Mouse (Mus musculus) intestine, embryonic 15.5 days (tissue): ENCODE measurements at regions not wholly inside any gene's neighbourhood (a gene's known extent, or its start where the extent isn't known, plus 50 kb on each side); places are given as distances from the start of the nearest gene placed in this dataset.

Experiments used
- ATAC-seq: fragments of 200-750 bp; cut with Nextera tagmentation; 2 replicates; pipeline ENCODE4 v1.8.0; 2017; ENCODE audit warnings: moderate TSS enrichment, moderate library complexity
- H3K27ac ChIP-seq: fragments of 300-500 bp; sonication (generic); 2 replicates; pipeline ENCODE4 v1.5.1; 2015; ENCODE audit warnings: mild to moderate bottlenecking, inconsistent platforms
- H3K27me3 ChIP-seq: fragments of 300-500 bp; sonication (generic); replicated peaks from 2 replicates; pipeline ENCODE4 v1.6.1; 2015; ENCODE audit warnings: inconsistent platforms
- H3K36me3 ChIP-seq: fragments of 300-500 bp; sonication (generic); 2 replicates; pipeline ENCODE4 v1.6.1; 2015; ENCODE audit warnings: inconsistent platforms
- H3K4me1 ChIP-seq: fragments of 300-500 bp; sonication (generic); replicated peaks from 2 replicates; pipeline ENCODE4 v1.6.1; 2015; ENCODE audit warnings: inconsistent platforms
- H3K4me2 ChIP-seq: fragments of 300-500 bp; sonication (generic); replicated peaks from 2 replicates; pipeline ENCODE4 v1.6.1; 2015; ENCODE audit warnings: mild to moderate bottlenecking, inconsistent platforms
- H3K4me3 ChIP-seq: fragments of 300-500 bp; sonication (generic); replicated peaks from 2 replicates; pipeline ENCODE4 v1.5.1; 2015; ENCODE audit warnings: inconsistent platforms
- H3K9ac ChIP-seq: fragments of 300-500 bp; sonication (generic); 2 replicates; pipeline ENCODE4 v1.6.1; 2015; ENCODE audit warnings: inconsistent platforms
- H3K9me3 ChIP-seq: fragments of 300-500 bp; sonication (generic); 2 replicates; pipeline ENCODE4 v1.6.1; 2016; ENCODE audit warnings: inconsistent platforms
- WGBS: fragments of 180-500 bp; shearing (Covaris S2); methylation state at CpG from one replicate; pipeline ENCODE4 v1.1.7; 2015; 5-methylcytosine and 5-hydroxymethylcytosine counted together

- Histone ChIP-seq H3K36me3 (no peaks in the 10 kb centered on the region), H3K4me3 (no peak overlapping the region), H3K27me3 (no peaks in the 10 kb centered on the region), H3K9ac (no peak overlapping the region), H3K27ac (no peak overlapping the region), H3K9me3 (no peaks in the 10 kb centered on the region), H3K4me1 (peaks cover 12% of the 10 kb centered on the region), H3K4me2 (no peak overlapping the region)
- no peak for ATAC-seq
- 55% methylated on average over 11 of the region's 11 CpGs for WGBS
Observed at GRCm38 (mm10) chr12:12783699-12784605, 157.8 kb downstream of the Mycn start.

- H3K27me3 ChIP-seq = no peaks in the 10 kb centered on the region
- H3K27ac ChIP-seq = no peak overlapping the region
- peaks cover 3% of the 10 kb centered on the region; the same call in 1 of the 2 replicates for H3K4me1 ChIP-seq
- no peak overlapping the region for H3K9ac ChIP-seq
- H3K4me3 ChIP-seq = no peak overlapping the region
- WGBS = 98% methylated on average over 5 of the region's 5 CpGs
- no peaks in the 10 kb centered on the region for H3K9me3 ChIP-seq
- H3K4me2 ChIP-seq = no peak overlapping the region
- H3K36me3 ChIP-seq = no peaks in the 10 kb centered on the region
- no peak for ATAC-seq
Observed at GRCm38 (mm10) chr12:12781526-12781925, 160.2 kb downstream of the Mycn start.

- no peak overlapping the region for H3K27ac ChIP-seq
- H3K27me3 ChIP-seq = no peaks in the 10 kb centered on the region
- H3K4me1 ChIP-seq = 0 out of 2 replicates have a peak, but pooled peaks cover 3% of the 10 kb centered on the region
- 32% methylated on average over 4 of the region's 4 CpGs for WGBS
- peak; percentile 75 for ATAC-seq
- H3K4me2 ChIP-seq = no peak overlapping the region
- no peaks in the 10 kb centered on the region for H3K9me3 ChIP-seq
- H3K4me3 ChIP-seq = no peak overlapping the region
- no peaks in the 10 kb centered on the region for H3K36me3 ChIP-seq
- no peak overlapping the region for H3K9ac ChIP-seq
Observed at GRCm38 (mm10) chr12:12778563-12779256, 163.0 kb downstream of the Mycn start.

GRCm38 (mm10) chr12:12777422-12777821, 164.3 kb downstream of the Mycn start:
- 0 out of 2 replicates have a peak, but pooled peaks cover 3% of the 10 kb centered on the region for H3K4me1 ChIP-seq
- no peak overlapping the region for H3K4me3 ChIP-seq
- no peaks in the 10 kb centered on the region for H3K27me3 ChIP-seq
- ATAC-seq = no peak
- 65% methylated on average over 8 of the region's 8 CpGs for WGBS
- no peak overlapping the region for H3K9ac ChIP-seq
- no peak overlapping the region for H3K4me2 ChIP-seq
- no peaks in the 10 kb centered on the region for H3K9me3 ChIP-seq
- no peak overlapping the region for H3K27ac ChIP-seq
- H3K36me3 ChIP-seq = no peaks in the 10 kb centered on the region

GRCm38 (mm10) chr12:12776783-12777182, 164.9 kb downstream of the Mycn start:
- no peak for ATAC-seq
- H3K9me3 ChIP-seq = no peaks in the 10 kb centered on the region
- no peak overlapping the region for H3K4me2 ChIP-seq
- no peak overlapping the region for H3K9ac ChIP-seq
- no peak overlapping the region for H3K4me3 ChIP-seq
- H3K27me3 ChIP-seq = no peaks in the 10 kb centered on the region
- H3K27ac ChIP-seq = no peak overlapping the region
- 72% methylated on average over 6 of the region's 6 CpGs for WGBS
- H3K4me1 ChIP-seq = 0 out of 2 replicates have a peak, but pooled peaks cover 3% of the 10 kb centered on the region
- no peaks in the 10 kb centered on the region for H3K36me3 ChIP-seq

GRCm38 (mm10) chr12:12770970-12771369, 170.7 kb downstream of the Mycn start:
- Histone ChIP-seq H3K36me3 (no peaks in the 10 kb centered on the region), H3K4me1 (no peaks in the 10 kb centered on the region), H3K4me3 (no peak overlapping the region), H3K27ac (no peak overlapping the region), H3K9me3 (no peaks in the 10 kb centered on the region), H3K9ac (no peak overlapping the region), H3K27me3 (no peaks in the 10 kb centered on the region), H3K4me2 (no peak overlapping the region)
- ATAC-seq = no peak
- WGBS = 72% methylated on average over 4 of the region's 4 CpGs

- WGBS = 55% methylated on average over 11 of the region's 11 CpGs
- H3K4me1 ChIP-seq = peaks cover 7% of the 10 kb centered on the region; the same call in 1 of the 2 replicates
- no peak overlapping the region for H3K4me2 ChIP-seq
- H3K9me3 ChIP-seq = no peaks in the 10 kb centered on the region
- no peak overlapping the region for H3K27ac ChIP-seq
- H3K9ac ChIP-seq = no peak overlapping the region
- ATAC-seq = no peak
- no peak overlapping the region for H3K4me3 ChIP-seq
- H3K36me3 ChIP-seq = no peaks in the 10 kb centered on the region
- no peaks in the 10 kb centered on the region for H3K27me3 ChIP-seq
Observed at GRCm38 (mm10) chr12:12766510-12767304, 175.0 kb downstream of the Mycn start.

GRCm38 (mm10) chr12:12765490-12766058, 176.1 kb downstream of the Mycn start:
- Histone ChIP-seq H3K36me3 (no peaks in the 10 kb centered on the region), H3K27ac (no peak overlapping the region), H3K9me3 (no peaks in the 10 kb centered on the region), H3K9ac (no peak overlapping the region), H3K4me3 (no peak overlapping the region), H3K27me3 (no peaks in the 10 kb centered on the region), H3K4me2 (no peak overlapping the region), H3K4me1 (peaks cover 7% of the 10 kb centered on the region; the same call in 1 of the 2 replicates)
- WGBS = 41% methylated on average over 7 of the region's 7 CpGs
- ATAC-seq = peak; percentile 77

GRCm38 (mm10) chr12:12765055-12765454, 176.7 kb downstream of the Mycn start:
- no peaks in the 10 kb centered on the region for H3K9me3 ChIP-seq
- H3K4me2 ChIP-seq = no peak overlapping the region
- WGBS = 67% methylated on average over 8 of the region's 8 CpGs
- no peak overlapping the region for H3K9ac ChIP-seq
- no peak for ATAC-seq
- no peak overlapping the region for H3K4me3 ChIP-seq
- H3K27me3 ChIP-seq = no peaks in the 10 kb centered on the region
- H3K4me1 ChIP-seq = peaks cover 7% of the 10 kb centered on the region; the same call in 1 of the 2 replicates
- no peak overlapping the region for H3K27ac ChIP-seq
- H3K36me3 ChIP-seq = no peaks in the 10 kb centered on the region

GRCm38 (mm10) chr12:12764586-12764985, 177.1 kb downstream of the Mycn start:
- H3K4me3 ChIP-seq = no peak overlapping the region
- WGBS = 80% methylated on average over 4 of the region's 4 CpGs
- H3K36me3 ChIP-seq = no peaks in the 10 kb centered on the region
- ATAC-seq = no peak
- H3K4me2 ChIP-seq = no peak overlapping the region
- H3K27ac ChIP-seq = no peak overlapping the region
- no peak overlapping the region for H3K9ac ChIP-seq
- no peaks in the 10 kb centered on the region for H3K27me3 ChIP-seq
- H3K9me3 ChIP-seq = no peaks in the 10 kb centered on the region
- peaks cover 7% of the 10 kb centered on the region; the same call in 1 of the 2 replicates for H3K4me1 ChIP-seq

GRCm38 (mm10) chr12:12756301-12756948, 185.3 kb downstream of the Mycn start:
- Histone ChIP-seq H3K27ac (no peak overlapping the region), H3K27me3 (no peaks in the 10 kb centered on the region), H3K4me2 (no peak overlapping the region), H3K9me3 (no peaks in the 10 kb centered on the region), H3K36me3 (no peaks in the 10 kb centered on the region), H3K4me3 (no peak overlapping the region), H3K4me1 (no peaks in the 10 kb centered on the region), H3K9ac (no peak overlapping the region)
- 45% methylated on average over 2 of the region's 2 CpGs for WGBS
- peak; percentile 70 for ATAC-seq
